Mouse (Mus musculus) layer of hippocampus, adult 2 months (tissue): ENCODE measurements at regions not wholly inside any gene's neighbourhood (a gene's known extent, or its start where the extent isn't known, plus 50 kb on each side); places are given as distances from the start of the nearest gene placed in this dataset.

Experiments used
- DNase-seq, 2 experiments: peaks; one replicate each; pipeline ENCODE4 v3.0.0; 2022; ENCODE audit warnings: low spot score in 2 of 2
- H3K27ac ChIP-seq: fragments of 200-600 bp; 2 replicates; pipeline ENCODE4 v1.8.1; 2022
- H3K4me3 ChIP-seq: fragments of 200-600 bp; 2 replicates; pipeline ENCODE4 v1.8.1; 2022; ENCODE audit warnings: mild to moderate bottlenecking
- CTCF ChIP-seq: fragments of 200-600 bp; conservative IDR thresholded peaks from 2 replicates; pipeline ENCODE4 v1.8.1; 2022; ENCODE audit warnings: antibody characterized with exemption, mild to moderate bottlenecking, moderate library complexity

DNA sequence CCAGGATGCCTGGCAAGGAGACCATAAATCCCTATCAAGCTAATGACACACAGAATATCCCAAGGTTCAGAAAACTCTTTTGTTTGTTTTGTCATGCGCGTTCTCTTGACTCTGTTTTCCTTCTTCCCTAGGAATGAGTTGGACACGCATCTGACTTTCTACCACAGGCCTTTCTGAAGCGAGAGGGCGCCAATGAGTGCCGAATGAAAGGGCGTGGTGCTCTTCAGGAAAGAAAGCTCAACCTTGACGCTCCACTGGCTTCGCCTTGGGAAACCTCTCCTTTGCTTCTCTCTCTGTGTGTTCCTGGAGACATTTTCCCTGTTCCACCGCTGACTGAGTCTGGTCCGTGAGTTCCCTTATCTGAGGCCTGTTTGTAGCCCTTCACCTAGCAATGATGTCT is 241.2 kb downstream of the Rbm26 start:
- TF ChIP-seq CTCF = no peak
- no peak for DNase-seq
- Histone ChIP-seq H3K27ac (no peak overlapping the region), H3K4me3 (no peak overlapping the region)

- no peak for DNase-seq
- TF ChIP-seq CTCF = no peak
- no peak overlapping the region for H3K4me3 ChIP-seq
- H3K27ac ChIP-seq = no peak overlapping the region
Observed at GRCm38 (mm10) chr14:104905706-104906105, 271.4 kb downstream of the Rbm26 start.

GRCm38 (mm10) chr14:104902120-104903027 is 274.8 kb downstream of the Rbm26 start:
- no peak overlapping the region for H3K27ac ChIP-seq
- TF ChIP-seq CTCF = no peak

GRCm38 (mm10) chr14:104901072-104901471 is 276.1 kb downstream of the Rbm26 start:
- H3K27ac ChIP-seq = no peak overlapping the region
- no peak overlapping the region for H3K4me3 ChIP-seq
- no peak for DNase-seq
- no peak for TF ChIP-seq CTCF

More at GRCm38 (mm10) chr14:104902120-104903027, 274.8 kb downstream of the Rbm26 start:
- no peak for DNase-seq
- H3K4me3 ChIP-seq = no peak overlapping the region

DNA sequence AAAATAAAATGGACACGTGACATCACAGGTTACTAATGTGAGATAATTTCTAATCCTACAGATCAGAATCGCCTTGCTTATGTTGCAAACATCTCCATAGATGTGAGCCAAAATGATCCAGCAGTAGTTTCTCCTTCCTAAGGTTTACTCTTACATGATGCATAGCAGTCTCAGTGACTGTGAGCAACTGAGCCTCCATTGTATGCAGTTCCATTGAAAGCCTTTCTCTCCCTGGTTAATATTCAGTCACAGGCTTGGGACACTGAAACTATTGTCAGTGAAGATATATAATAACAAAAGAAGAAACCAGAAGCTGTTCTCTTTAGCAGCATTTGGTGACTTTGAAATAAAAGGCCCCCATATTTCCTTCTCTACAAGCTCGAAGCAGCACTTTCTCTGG is 305.9 kb downstream of the Rbm26 start:
- no peak for TF ChIP-seq CTCF
- Histone ChIP-seq H3K4me3 (no peak overlapping the region), H3K27ac (no peak overlapping the region)
- DNase-seq = no peak

GRCm38 (mm10) chr14:104867540-104867939 is 309.6 kb downstream of the Rbm26 start:
- no peak for DNase-seq
- H3K27ac ChIP-seq = no peak overlapping the region
- TF ChIP-seq CTCF = no peak
- no peak overlapping the region for H3K4me3 ChIP-seq

- no peak for DNase-seq
- TF ChIP-seq CTCF = no peak
- no peak overlapping the region for H3K4me3 ChIP-seq
- H3K27ac ChIP-seq = no peak overlapping the region
Observed at GRCm38 (mm10) chr14:104863881-104864280, 313.2 kb downstream of the Rbm26 start.

GRCm38 (mm10) chr14:104855913-104856312 is 321.2 kb downstream of the Rbm26 start:
- Histone ChIP-seq H3K4me3 (no peak overlapping the region), H3K27ac (no peak overlapping the region)
- no peak for TF ChIP-seq CTCF
- no peak for DNase-seq

DNA sequence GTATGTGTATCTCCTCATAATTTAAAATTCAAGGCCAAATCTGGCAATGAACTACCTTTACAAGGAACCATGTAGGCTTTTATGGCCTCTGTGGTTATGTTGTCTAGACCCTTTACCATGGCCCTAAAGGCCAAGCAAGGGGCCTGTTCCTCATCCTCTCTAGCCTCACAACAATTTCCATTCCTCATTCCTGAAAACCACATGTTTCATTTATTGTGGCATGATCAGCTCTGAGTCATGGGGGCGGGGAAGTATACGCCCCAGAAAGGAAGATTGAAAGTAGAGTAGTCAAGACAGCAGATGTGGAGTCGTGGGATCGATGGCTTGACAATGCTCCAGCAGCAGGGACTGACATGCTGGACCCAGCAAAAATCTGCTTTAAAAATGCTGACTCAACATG is 326.8 kb upstream of the Rnf219 start:
- no peak for TF ChIP-seq CTCF
- no peak overlapping the region for H3K27ac ChIP-seq
- H3K4me3 ChIP-seq = no peak overlapping the region
- no peak for DNase-seq

DNA sequence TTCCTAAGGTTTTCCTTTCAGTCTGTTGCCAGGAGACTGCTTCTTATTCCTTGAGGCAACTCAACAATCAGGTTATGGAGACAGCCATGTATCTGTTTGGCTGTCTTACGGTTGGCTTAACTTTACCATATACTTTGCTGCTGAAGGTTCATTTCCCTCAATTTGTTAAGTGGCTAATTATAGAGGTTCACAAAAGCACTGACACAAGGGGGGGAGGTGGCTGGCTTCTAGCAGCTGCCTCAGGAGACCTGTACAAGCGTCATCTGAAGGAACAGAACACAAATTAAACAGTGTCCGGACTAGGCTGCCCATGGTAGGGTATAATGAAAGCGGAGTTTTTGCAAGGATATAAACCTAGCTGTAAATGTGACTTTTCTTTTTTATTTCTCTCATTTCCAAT is 305.0 kb upstream of the Rnf219 start:
- Histone ChIP-seq H3K27ac (no peak overlapping the region), H3K4me3 (no peak overlapping the region)
- TF ChIP-seq CTCF = no peak
- no peak for DNase-seq

GRCm38 (mm10) chr14:104824926-104825325 is 302.5 kb upstream of the Rnf219 start:
- DNase-seq = no peak
- TF ChIP-seq CTCF = peak; percentile 54
- Histone ChIP-seq H3K27ac (no peak overlapping the region), H3K4me3 (no peak overlapping the region)

GRCm38 (mm10) chr14:104824224-104824623 is 301.8 kb upstream of the Rnf219 start:
- DNase-seq = no peak
- no peak for TF ChIP-seq CTCF
- no peak overlapping the region for H3K27ac ChIP-seq
- no peak overlapping the region for H3K4me3 ChIP-seq

- no peak overlapping the region for H3K27ac ChIP-seq
- no peak for TF ChIP-seq CTCF
- DNase-seq = no peak
- no peak overlapping the region for H3K4me3 ChIP-seq
Observed at GRCm38 (mm10) chr14:104821903-104822573, 299.6 kb upstream of the Rnf219 start.

DNA sequence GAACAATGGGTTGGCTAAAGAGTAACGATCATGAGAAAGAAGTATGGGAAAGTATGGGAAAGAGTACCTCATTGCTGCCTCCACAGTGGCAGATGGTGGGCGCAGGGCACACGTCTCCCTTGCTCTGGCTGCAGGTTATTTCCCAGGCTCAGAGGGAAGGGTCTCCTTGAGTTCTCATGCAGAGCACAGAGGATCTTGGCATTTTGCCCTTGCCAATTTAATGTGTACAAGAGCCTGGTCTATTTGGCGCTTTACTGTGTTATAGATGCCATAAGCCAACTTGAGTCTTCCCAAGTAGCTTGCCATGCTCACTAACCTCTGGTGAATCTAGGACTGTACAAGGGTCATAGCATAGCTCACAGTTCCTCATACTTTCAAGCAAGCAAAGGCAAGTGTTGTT is 296.7 kb upstream of the Rnf219 start:
- Histone ChIP-seq H3K27ac (no peak overlapping the region), H3K4me3 (no peak overlapping the region)
- no peak for DNase-seq
- TF ChIP-seq CTCF = no peak
